Mouse (Mus musculus) left cerebral cortex, postnatal 36 days (tissue): Measurements from ENCODE around the gene Ttf1. TPM values are rescaled to one million over a fixed set of nuclear protein-coding genes. Genes with fewer than 3 reads are reported as not detected.

ENCODE experiments used
- DNase-seq, 2 experiments: peaks; one replicate each; pipeline ENCODE4 v3.0.0; 2021 to 2022; ENCODE audit warnings: low spot score in 2 of 2, mixed read lengths in 1 of 2
- intact Hi-C: fragments of 180-260 bp; cut with DNase I; formaldehyde crosslinking; loops from one replicate; pipeline ENCODE4 v1.15.1; 2025
- total RNA-seq, 2 experiments: library from RNA; stranded (reverse); gene quantifications; 2 replicates each; pipeline ENCODE4 v1.2.3; 2021

Gene Ttf1
- total RNA-seq, 2 experiments from 2014 or later: 8.8 to 12.0 TPM

- intact Hi-C loops: no loop called here
- DNase-seq: no peak
Measured at GRCm38 (mm10) chr2:29120969-29121368, 60.9 kb downstream of the Ttf1 start.

GRCm38 (mm10) chr2:29122446-29122845 is 62.4 kb downstream of the Ttf1 start:
- intact Hi-C loops: no loop called here
- DNase-seq: no peak

- intact Hi-C loops: no loop called here
- DNase-seq: no peak
Measured at GRCm38 (mm10) chr2:29123907-29124569, 64.0 kb downstream of the Ttf1 start, which contains the start of gene Setx. TSS of gene Setx (plus strand) at chr2:29124181.

- intact Hi-C loops: no loop called here
- no peak for DNase-seq
Measured at GRCm38 (mm10) chr2:29124571-29124935, 64.5 kb downstream of the Ttf1 start.

GRCm38 (mm10) chr2:29124936-29125701 is 65.1 kb downstream of the Ttf1 start:
- peak; percentile 96 to 97 for DNase-seq
- intact Hi-C loops: no loop called here

GRCm38 (mm10) chr2:29130118-29130899 is 70.2 kb downstream of the Ttf1 start:
- DNase-seq: no peak
- intact Hi-C loops: no loop called here

GRCm38 (mm10) chr2:29135161-29135560 is 75.1 kb downstream of the Ttf1 start:
- intact Hi-C loops: no loop called here
- DNase-seq: no peak

Other genes with a start within 250 kb of the Ttf1 start
- 10 to 100 TPM; 31.8 to 35.8 TPM for gene Gtf3c4, start 219.9 kb upstream of the Ttf1 start, total RNA-seq
- gene Ddx31, start 219.9 kb upstream of the Ttf1 start, total RNA-seq: 1 to 10 TPM; 6.2 to 8.7 TPM
- gene Barhl1, start 143.6 kb upstream of the Ttf1 start, total RNA-seq: not detected
- under 1 TPM in 1 of 2 experiments, not detected in 1; 0.35 TPM for gene Cfap77, start 5.2 kb upstream of the Ttf1 start, total RNA-seq
- 10 to 100 TPM; 44.1 to 48.9 TPM for gene Setx, start 63.9 kb downstream of the Ttf1 start, total RNA-seq
- 100 to 1,000 TPM in 1 of 2 experiments, 10 to 100 TPM in 1; 96.5 to 102 TPM for gene Ntng2, start 192.7 kb downstream of the Ttf1 start, total RNA-seq